Mouse (Mus musculus) mature B cell (primary cell): ENCODE measurements around the gene AI413582.

Experiments used
- in situ Hi-C: fragments of 300-500 bp; cut with MboI; formaldehyde crosslinking; loops from 2 replicates; pipeline ENCODE4 v1.14.3; 2019

Gene AI413582

GRCm38 (mm10) chr17:27518700-27519595 lies 46.6 kb downstream of the AI413582 start:
- in situ Hi-C loops, result no loop called here

GRCm38 (mm10) chr17:27518296-27518695 lies 47.3 kb downstream of the AI413582 start:
- in situ Hi-C loops, result no loop called here

GRCm38 (mm10) chr17:27513916-27514762 lies 51.4 kb downstream of the AI413582 start:
- in situ Hi-C loops, result no loop called here
